Mouse (Mus musculus): ENCODE measurements around the gene Cfap54.

Gene Cfap54

DNA sequence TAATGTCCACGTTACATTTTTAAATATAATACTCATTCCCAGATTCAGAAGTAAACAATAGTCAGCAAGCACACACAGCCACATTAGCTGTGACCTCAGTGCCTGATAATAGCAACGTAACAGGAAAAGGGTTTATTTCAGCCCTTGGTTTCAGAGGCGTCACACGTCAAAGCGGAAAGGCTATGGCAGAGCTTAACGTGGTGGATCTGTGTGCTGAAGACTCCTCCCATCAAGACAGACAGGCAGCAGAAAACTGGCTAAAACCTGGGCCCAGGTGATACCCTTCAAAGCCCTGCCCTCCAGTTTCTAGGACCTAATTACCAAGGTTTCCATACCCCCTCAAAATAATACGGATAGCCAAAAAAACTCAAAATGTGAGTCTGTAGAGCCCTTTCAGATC is 16.0 kb upstream of the Cfap54 start:
- no peak for DNase-seq (ENCODE audit: low read depth)

DNA sequence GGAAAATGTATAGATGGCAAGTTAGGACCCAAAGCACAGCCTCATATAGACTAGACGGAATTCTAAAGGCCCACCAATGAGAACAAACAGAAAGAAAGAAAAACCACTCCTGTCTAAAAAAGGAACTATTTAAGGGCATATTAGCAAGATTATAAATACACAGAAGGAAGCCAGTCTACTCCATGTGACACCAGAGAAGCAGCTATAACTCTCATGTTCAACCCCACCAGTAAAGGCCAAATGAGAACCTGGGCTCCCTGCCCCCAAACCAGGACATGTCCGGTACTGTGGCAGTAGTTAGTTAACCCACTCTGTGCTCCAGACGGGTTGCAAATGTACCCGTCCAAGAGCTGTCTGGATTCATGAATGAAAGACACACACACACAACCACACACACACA is 14.4 kb upstream of the Cfap54 start:
- peak; percentile 23 for DNase-seq (ENCODE audit: low read depth)

DNA sequence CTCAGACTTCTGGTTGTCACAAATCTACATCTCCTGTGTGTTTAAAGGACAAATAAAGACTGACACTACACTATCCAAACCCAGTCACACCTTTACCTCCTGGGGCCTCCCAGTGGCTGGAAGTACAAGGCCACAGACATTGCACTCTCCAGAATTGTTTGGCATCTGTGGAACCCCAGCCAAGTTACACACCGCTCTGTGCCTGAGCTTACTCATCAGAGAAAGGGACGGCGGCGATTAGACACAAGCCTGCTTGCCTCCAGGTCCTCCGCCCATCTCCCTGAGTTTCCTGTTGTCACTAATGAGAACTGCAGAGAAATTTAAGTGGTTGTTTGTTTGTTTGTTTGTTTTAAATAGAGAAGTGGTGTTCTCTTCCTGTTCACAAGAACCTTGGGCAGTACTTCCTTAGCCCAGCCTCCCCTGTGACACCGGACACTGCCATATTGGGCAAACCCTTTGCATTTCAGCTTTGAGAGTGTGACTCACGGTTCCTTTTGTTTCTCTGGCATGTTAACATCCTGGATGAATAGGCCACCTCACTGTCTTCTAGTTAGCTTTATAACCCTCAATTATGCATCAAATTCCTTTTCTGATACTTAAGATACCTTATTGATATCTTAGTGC is 13.7 kb upstream of the Cfap54 start:
- peak; percentile 92 for DNase-seq (ENCODE audit: low read depth)

DNA sequence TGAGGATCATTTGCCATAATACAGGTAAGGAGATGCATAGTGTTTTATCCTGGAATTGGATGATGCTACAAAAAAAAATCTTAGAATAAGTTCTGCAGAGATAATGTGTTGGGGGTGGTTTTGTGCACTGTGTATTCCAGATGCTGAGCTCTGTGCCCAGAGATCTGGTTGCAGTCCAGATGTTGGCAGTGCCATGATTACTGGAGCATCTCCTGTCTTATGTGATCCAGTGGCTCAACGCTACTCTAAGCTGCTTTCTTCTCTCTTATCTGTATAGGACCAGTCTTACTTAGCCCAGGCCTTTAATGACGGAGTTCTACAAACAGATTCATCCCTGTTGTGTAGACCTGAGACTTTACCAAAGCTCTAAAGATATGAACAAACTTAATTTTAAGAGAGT is 10.5 kb upstream of the Cfap54 start:
- DNase-seq (ENCODE audit: low read depth), result no peak

DNA sequence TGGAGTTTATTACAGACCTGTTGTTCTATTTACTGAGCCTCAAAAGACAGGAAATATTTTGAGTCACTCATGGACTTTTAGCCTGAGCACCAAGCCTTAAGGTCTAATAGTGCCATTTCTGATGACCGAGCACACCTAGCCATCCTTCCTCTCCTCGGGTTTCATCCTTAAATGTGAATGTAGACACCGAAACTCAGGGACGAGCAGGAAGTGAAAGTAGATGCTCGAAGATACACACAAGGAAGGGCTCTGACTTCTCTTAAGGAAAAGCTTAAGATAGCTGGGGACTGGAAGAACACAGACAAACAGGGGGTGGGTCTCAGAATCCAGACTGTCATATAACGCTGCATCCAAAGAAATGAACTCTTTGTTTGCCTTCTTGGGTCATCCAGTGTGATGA is 8.8 kb upstream of the Cfap54 start:
- DNase-seq (ENCODE audit: low read depth), result no peak

DNA sequence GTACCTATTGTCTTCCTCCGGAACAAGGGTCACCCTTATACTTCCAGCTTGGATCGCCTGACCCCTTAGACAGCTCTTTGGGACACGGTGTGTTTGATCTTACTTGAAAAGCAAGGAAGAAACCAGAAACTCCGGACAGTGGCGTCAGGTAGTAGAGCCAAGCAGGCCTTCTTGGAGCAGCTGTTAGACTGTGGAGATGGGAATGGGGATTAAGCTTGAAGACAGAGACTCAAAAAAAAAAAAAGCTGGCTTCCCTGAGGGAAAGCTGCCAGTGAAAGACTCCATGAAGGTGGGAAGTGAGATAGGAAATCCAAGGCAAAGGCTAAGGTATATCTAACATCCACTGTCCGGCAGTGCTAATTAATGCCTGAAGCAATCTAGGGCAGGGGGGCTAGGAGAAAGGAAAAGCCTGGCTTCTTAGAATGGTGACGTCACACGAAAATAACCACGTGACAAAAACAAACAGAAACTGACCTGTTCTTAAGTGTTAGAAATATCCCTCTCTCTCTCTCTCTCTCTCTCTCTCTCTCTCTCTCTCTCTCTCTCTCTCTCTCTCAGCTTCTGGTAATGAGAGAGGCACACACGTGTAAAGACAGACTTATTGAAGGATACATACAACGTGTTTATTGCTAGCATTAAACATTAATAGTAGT is 7.1 kb upstream of the Cfap54 start:
- DNase-seq (ENCODE audit: low read depth), result peak; percentile 32

DNA sequence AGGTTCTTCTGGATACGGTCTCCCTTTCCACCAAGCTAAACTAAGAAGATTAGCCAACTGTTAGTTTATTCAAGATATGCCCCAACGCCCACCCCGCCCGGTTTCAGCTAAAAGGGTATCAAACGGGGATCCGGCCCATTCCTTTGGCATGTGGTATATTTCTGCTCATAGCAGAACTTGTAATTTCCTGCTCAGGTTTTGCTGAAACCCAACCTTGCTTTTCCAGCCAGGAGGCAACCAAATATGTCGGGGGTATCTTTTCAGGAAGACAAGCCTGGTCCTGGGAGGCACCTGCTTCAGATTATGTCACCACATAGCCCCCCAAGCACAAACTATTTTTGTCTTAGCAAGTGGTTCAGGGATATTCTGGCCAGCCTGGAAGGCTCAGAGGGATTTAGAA is 6.1 kb upstream of the Cfap54 start:
- DNase-seq (ENCODE audit: low read depth), result no peak

DNA sequence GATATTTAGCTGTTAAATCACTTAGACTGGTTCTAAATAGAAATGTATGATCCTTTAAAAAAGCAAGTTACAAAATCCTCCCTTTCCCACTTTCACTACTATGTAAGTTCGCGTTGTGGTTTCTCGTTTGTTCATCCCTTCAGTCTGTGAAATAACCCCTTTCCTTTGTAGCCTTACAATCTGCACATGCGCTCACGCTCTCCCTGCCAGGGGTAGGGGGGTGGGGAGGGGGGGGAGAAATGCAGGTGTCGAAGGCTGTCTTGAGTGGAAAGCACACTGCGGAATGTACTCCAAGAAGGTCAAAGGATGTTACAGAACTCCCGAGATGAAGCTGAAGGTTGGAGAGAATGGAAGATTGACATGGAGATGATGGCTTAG is 2.5 kb upstream of the Cfap54 start:
- no peak for DNase-seq (ENCODE audit: low read depth)

DNA sequence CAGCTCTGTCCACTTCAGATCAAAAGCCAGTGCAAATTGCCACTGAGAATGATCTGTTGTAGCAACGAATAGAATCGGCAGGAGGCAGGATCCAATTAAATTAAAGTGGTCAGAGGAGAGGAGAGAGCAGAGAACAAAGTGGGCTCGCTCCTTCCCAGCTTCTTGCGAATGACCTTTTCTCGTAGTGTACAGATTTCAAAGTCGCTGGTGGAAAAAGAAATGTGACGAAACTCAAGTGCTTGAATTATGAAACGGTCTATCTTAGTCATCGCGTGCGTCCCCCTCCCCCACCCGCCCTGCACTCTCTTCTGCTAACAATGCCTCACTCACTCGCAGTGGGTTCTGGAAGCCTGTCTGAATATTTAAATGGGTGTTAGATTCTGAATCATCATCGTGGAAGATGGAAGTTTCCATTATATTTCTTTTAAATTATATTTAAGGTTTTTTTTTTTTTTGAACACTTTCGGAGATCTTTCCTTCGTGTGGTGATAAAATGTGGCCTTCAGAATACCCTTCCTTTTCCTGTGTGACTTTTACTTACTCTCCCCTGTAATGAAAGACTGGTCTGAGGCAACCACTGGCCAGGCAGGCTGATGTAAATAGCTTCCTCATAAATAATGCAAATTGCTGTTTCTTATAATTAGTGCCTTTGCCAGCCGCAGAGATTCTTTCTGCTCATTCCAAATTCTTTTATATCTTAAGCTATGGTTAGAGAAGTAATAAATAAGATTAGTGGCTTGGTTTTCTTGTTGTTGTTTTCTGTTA is 2.0 kb upstream of the Cfap54 start:
- DNase-seq (ENCODE audit: low read depth), result peak; percentile 93

DNA sequence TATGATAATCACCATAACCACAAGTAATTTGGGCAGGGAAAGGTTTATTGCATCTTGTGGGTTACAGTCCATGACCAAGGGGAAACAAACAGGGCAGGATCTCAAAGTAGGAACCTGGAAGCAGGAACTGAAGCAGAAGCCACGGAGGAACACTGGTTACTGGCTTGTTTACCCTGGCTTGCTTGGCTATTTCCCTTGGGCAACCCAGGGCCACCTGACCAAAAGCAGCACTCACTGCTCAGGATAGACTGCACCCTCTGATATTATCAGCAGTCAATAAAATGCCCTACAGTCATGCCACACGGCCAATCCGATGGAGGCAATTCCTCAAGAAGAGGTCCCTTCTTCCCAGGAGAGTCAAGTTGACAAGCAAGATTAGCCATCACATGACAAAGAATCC is 1.9 kb downstream of the Cfap54 start:
- DNase-seq (ENCODE audit: low read depth), result peak; percentile 26

DNA sequence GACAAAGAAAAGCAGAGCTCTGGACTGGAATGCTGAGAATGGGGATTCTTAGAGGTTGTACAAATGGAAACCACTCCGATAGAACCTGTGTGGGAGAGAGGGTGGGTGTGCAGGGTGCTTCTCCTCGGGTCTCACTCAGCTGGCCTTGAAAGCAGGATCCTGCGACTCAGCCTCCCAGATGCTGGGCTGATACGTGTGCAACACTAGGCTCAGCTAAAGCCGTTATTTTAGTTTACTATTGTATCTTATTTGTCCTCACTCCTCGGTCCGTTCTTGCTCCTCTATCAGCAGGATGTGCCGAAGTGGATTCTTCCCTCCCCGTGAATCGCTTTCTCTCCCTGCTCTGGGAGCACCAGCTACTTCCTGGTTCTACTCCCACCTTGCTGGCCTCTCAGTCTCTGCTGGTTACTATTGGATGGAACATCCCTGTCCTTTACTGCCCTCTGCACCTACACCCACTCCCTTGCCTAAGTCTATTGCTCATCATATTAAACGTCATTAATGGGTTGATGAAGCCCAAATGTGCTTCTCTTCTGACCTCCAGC is 3.4 kb downstream of the Cfap54 start:
- DNase-seq (ENCODE audit: low read depth), result peak; percentile 49

DNA sequence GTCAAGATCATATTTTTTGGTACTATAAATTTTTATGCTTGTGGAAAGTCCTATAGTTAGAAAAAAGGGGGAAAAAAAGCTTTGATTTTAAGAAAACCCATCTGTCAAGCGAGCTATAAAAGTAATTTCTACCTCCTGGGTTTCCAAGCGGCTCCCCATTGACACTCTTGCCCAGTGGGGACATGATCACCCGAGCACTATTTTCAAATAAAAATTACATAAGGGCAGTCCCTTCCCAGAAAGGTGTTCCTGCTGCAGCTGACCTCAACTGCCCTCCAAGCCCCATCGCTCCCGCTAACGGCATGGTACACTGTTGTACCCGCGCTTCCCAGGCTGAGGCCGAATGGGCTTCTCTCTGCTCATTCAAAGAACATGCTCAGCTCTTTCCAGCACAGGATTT is 5.0 kb downstream of the Cfap54 start:
- no peak for DNase-seq (ENCODE audit: low read depth)

DNA sequence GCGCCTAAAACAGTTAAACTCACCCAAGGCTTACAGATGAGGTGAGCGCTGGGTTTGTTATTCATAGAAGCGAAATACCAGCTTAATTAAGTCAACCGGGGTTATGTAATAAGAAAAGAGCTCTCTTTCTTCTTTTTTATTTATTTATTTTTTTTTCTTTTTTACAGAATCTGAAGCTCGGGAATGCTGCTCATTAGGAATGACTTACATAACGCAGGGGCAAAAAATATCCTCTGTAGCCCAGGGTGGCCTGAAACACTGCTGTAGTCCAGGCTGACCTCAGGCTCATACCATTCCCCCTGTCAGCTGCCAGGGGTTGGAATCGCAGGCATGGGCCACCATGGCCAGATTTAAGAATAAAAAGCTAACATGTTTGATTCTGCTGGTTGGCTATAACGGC is 5.6 kb downstream of the Cfap54 start:
- no peak for DNase-seq (ENCODE audit: low read depth)

DNA sequence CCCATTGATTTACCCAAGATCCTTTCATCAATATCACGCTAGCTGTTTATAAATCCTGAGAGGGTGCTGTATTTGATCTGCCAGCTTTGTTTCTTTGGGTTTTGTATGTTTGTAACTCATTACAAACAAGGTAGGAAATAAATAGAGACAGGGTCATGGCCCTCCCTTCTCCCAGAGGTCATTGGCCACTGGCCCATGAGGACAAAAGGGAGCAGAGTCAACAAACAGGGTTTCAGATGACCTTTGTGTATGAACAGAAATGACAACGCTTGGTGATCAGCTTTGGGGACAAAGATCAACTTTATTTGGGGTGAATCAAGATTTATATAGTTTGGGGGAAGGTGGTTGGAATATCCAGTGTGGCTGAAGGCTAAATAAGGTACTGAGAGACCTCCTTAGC is 8.6 kb downstream of the Cfap54 start:
- no peak for DNase-seq (ENCODE audit: low read depth)

DNA sequence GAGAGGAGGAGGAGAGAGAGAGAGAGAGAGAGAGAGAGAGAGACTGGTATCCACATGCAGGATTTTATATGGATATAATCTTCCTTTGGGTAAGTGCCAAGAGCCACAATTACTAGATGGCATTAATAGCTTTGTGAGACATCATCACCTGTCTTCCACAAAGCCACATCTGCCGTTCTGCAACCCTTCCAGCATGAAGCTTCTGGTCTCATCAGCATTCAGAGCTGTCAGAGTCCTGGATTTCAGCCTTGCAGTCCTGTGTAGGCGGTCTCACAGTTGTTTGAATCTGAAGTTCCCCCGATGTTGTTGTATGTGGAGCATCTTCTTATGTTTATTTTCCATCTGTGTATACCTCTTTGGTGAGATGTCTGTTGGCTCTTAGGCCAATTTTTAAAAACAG is 9.7 kb downstream of the Cfap54 start:
- peak; percentile 39 for DNase-seq (ENCODE audit: low read depth)

DNA sequence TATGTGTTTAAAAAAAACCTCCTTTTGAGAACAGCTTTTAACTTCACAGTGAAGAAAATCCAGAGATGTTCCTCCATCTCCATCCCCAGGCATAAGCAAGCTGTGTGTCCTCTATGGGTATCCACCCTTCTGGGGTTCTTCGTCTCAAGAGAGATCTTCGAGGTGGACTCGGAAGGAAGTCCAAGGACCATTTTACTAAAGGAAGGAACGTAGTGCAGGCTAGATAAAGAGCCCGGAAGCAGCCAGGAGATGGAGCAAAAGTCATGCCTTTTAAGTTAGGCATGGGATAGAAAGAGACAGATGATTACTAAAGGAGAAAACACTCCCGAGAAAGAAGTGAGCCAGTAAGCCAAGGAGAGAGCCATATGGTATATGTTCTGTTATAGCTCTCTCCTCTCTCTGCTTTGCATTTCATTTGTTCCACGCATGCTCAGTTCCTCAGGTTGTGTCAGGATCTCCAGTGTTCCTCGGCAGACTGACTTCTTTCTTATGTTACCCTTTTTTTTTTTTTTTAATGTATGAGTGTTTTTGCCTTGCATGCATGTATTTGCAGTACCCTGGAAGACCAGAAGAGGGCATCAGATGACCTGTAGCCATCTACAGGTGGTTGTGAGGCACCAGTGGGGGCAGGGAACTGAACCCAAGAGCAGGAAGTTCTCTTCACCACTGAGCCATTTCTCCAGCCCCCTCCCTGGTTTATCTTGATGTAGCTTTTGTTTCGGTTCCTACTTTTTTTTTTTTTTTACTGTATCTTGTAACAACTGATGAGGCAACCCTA is 11.1 kb downstream of the Cfap54 start:
- peak; percentile 100 for DNase-seq (ENCODE audit: low read depth)

DNA sequence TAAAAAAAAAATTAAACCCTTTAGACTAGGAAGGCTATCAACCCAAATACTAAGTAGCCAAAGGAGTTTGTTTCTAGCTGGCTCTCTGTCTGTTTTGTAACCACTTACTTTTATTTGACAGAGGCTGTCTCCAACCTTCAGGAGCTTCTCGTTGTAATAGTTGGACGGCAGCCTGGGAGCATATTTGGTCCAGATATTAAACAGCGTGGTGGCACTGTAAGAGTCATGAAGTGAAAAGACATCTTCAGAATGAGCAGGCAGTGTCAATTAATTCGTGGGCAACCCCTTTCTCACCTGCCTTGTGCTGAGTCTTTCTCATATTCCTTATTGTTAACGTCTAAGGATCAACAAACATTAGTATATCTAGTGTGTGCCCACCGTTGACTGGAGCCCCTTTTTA is 11.7 kb downstream of the Cfap54 start:
- no peak for DNase-seq (ENCODE audit: low read depth)

DNA sequence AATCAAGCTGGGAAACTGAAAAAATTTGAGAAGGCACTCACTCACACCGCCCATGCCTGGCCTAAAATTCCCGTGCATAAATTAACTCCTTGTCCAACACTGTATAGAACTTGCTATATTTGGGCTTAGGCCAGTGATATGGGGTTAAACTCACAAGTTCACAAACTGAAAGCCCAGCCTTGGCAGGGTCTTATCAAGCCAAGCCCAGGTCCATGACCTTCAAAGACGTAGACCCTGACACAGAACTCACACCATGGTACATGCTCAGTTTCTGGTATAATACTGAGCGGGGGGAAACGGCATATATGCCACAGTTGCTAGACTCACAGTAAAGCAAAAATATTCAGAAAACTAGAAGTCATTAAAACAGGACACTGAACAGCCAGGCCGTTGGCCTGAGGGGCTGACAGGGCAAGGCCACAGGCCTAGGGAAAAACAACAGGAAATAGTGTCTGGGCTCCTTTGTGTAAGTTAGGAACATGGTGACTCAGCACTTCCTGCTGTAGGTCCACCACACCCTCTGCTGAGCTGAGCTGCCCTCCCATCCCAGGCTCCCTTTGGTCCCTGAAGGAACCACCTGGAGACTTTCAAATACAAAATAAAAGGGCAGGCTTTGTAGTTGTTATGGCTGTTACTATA is 12.3 kb downstream of the Cfap54 start:
- DNase-seq (ENCODE audit: low read depth), result peak; percentile 96

DNA sequence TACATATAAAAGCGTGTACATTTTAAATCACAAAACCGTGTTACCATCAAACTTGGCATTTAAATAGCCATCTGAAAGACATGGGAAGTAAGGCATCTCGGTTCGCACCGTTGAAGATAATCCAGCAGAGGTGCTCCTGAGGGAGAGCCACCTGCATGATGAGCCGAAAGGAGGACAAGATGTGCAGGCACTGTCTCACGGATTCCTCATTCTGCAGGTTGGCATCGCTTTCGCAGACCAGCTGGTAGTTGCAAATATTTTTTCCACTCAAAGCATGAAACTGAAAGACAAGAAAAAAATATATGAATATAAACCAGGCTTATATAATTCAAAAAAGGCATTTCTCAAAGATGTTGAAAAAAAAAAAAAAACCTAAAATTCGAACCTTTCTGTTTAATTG is 16.4 kb downstream of the Cfap54 start:
- DNase-seq (ENCODE audit: low read depth), result no peak

DNA sequence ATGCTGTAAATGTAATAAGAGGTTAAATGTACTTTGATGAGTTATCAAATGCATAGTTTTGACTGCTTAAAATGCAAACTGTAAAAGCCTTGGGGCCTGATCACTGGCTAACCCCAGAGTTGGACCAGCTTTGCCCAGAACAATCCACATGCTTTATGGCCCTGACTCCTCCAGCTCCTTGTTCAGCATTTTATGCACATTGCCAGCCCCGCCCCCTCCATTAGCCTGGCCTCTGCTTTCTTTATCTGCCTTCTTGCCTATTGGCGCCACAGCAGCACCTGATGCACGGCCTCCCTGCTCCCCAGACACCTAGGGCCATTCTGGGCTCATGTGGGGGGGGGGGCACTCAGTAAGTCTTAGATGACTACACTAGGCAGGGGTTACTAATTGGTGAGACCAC is 17.8 kb downstream of the Cfap54 start:
- no peak for DNase-seq (ENCODE audit: low read depth)

DNA sequence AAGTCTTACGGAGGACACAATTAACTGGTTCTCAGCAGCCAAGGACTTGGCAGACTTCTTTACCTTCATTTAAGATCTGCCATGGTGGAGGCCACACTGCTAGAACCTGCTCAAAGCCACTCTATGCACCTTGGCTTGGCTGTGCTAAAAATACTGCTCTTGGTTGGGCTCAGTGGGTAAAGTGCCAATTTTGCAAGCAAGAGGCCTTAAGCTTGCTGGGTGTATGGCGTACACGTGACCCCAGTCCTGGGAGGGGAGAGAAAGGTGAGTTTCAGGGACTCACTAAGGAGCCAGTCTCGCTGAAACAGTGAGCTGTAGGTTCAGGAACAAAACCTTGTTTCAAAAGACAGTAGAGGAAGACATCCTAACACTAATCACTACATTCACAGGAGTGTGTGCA is 19.0 kb downstream of the Cfap54 start:
- DNase-seq (ENCODE audit: low read depth), result no peak

DNA sequence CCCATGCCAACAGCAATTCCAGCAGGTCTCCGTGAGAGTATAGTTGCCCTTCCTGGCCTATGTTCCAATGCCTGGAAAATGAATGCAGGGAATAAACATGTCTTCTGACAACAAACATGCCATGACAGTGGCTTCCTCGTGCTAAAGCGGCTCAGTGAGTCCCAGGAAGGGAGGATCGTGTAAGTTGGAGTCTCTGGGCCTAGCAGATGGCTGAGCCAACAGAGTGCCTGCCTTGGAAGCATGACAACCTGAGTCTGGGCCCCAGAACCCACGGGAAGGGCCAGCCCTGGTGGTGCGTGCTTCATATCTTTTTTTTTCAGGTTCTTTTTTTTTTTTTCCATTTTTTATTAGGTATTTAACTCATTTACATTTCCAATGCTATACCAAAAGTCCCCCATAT is 27.6 kb downstream of the Cfap54 start:
- no peak for DNase-seq (ENCODE audit: low read depth)
